Mouse (Mus musculus): Measurements from ENCODE around the gene Oser1.
"Not testable (repeated sequence)": the region's sequence is repeated elsewhere in the genome, so short reads cannot be mapped to it uniquely, and the experiment has no call there.

The Oser1 gene

DNA sequence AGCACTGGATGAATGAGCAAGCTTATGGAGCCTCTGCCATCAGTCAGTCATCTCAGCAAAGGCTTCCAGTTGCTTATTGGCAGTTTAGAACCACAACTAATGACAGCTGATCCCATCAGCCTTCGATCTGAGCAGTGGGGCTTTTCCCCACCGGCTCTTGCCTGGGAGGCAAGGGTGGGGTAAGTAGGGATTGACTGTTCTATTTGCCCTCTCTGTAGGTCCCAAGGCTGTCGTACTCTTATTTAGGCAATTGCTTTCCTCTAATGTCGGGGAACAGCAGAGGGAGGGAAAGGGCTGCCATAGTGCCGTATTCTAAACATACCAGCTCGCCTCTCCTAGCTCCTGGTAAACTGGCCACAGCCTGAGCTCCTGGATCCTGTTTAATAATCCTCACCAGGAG is at the start of gene Oser1:
TSS of gene Oser1 (minus strand) at position 101 of the 400 bp plus-strand sequence.
- in situ Hi-C loops (cut with MboI, MseI), result loop anchor here (10.0 kb wide), 1 partner anchor 170 kb away; no protein-coding TSS in a partner anchor

DNA sequence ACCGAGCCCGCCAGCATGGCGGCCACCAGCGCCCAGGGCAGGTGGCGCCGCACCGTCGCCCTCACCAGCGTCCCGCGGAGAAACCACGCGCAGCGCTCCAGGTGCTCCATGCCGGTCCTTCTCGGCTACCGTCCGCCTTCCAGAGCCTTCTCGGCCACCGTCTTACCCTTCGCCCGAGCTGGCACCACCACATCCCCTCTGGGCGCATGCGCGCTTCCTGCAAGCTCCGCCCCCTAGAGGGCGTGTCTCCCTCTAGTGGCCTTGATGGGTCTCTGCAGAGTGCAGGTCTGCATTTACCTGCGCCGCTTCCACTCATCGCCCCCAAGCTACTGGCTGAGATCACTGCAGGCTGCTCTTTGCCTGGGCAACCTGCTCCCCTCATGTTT is 48.0 kb upstream of the Oser1 start, which contains the start of gene Fitm2:
TSS of gene Fitm2 (minus strand) at position 164 of the 386 bp plus-strand sequence.
- in situ Hi-C loops (cut with MboI, MseI), result no loop called here

DNA sequence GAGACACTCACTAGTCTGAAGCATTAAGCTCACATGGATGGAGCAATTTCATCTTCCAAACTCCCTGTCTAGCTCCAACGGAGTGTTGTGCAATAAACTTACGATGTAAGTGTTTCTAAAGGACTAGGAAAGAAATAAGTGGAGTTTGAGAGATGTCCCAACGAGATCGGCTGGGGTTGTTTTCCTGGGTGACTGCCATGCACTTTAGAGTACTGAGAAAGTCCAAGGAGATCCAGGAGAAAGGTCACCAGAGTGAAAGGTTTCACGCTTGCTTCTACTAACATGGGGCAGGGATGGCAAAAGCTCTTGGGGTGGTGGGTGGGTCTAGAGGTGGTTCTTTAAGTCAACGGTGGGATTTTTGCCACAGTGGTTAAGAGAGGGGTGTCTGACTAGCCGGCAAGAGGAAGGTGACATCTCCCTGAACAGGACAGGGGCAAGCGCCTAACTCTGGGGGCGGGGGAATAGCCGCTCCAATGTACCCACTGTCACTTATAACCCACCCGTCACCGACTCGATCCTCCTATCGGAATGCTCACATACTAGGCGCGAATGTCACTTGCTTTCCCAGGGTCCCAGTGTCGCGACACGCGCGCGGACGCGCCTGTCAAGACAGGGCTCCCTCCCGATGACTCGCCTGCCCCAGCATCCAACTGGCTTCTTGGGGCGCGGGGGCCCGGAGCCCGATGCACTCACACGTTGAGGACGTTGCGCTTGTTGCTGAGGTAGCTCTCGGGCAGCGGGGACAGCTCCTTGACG is 47.4 kb upstream of the Oser1 start:
- in situ Hi-C loops (cut with MboI, MseI), result no loop called here

DNA sequence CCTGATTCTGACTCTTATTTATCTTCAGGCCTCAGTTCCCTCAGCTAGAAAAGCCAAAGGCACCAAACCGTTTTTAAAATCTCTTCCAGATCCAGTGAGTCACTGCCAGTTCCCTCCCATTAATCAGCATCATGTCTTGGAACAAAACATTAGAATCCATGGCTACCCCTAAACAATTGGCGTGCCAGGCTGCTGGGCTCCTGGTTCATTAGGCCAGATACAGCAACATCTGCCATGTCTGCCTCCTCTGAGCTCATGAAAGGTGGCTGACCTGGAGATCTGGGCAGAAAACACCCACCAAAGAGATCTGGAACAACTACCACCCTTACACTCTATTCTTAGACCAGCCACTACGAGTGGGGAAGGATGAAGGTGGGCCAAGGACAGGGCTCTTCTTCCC is 46.6 kb upstream of the Oser1 start:
- in situ Hi-C loops (cut with MboI, MseI), result no loop called here

DNA sequence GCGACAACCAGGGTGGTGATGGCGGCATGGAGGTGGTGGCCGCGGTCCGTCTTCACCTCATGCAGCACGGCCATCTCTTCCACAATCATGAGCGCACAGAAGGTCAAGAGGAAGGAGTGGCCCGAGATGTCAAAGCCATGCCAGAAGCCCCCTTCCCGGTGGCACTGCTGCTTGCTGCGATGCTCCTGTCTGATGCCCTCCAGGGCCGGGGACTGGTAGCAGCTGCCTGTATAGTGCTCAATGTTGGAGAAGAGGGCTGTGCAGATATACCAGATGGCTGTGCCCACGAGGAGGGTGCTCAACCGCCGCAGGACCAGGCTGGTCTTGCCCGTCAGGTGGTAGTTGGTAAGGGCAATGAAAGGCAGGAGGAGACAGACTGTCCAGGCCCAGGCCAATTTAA is 45.2 kb upstream of the Oser1 start:
- in situ Hi-C loops (cut with MboI, MseI), result loop anchor here (5.0 kb wide), 1 partner anchor 37 kb away; no protein-coding TSS in a partner anchor

DNA sequence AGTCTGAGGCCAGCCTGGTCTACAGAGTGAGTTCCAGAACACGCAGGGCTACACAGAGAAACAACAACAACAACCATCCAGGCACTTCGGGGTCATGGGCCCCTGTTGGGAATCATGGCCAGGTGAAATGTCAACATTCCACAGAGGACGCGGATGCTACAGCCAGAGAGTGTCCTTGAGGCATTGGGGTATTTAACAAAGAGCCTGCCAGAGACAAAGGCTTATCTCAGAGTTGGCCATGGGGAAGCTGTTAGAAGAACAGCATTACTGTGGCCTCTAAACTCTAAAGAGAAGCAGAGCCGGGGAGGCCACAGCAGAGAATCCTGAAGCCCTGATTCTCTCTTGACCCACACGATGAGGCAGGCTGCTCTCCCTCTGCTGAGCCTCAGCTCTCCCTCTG is 44.4 kb upstream of the Oser1 start:
- in situ Hi-C loops (cut with MboI, MseI), result loop anchor here (5.0 kb wide), 1 partner anchor 37 kb away; no protein-coding TSS in a partner anchor

DNA sequence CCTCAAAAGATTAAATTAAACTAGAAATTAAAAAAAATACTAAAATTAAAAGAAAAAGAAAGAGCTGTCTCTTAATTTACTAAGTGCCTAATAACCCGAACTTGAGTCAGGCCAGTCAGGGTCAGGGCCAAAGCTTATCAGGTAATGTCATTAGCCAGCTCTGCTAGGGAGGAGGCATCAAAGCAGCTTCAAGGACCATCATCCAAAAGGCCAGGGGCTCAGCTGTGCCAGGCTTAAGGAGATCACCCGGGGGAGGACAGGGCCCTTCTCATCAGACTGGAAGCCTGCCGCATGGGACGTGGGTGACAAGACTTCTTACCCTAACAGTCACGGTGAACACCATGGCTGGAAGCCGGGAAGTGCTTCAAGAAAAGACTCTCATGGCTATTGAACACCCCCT is 43.1 kb upstream of the Oser1 start:
- in situ Hi-C loops (cut with MboI, MseI), result loop anchor here (5.0 kb wide), 1 partner anchor 35 kb away; no protein-coding TSS in a partner anchor

DNA sequence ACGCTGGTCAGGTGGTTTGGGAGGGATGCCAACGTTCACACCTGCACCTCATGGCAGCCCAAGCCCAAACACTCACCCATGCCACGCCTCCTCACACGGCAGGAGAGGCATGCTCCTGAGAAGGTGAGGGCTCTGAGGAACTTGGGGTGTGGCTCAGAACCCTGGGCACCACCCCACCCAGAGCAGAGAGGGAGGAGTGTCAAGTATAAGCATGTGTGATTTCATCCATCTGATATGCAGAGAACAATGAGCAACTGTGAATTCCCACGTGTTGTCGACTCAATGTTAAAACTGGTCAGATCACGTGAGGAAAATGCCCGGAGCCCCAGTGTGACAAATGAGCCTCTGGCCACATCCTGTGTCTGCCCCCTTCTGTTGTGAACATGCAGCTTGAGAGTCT is 42.3 kb upstream of the Oser1 start:
- in situ Hi-C loops (cut with MboI, MseI), result loop anchor here (5.0 kb wide), 1 partner anchor 34 kb away; no protein-coding TSS in a partner anchor

DNA sequence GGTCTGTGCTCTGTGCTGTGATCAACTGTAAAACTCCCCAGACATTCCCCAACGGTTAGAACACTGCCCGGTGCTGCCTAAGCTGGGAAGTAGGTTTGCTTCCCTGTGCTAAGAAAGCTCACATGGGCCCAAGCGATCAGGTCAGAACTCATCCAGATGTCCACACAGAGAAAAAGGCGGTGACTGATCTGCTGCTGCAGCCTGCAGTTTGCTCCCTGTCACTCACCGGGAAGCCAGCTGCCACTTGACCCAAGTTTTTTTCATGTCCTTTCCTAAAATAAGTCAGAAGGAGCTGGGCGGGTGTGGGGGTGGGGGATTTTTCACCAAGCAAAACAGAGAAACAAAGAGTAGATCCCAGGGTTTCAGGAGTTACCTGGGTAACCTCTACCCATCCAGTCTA is 40.1 kb upstream of the Oser1 start:
- in situ Hi-C loops (cut with MboI, MseI), result no loop called here

DNA sequence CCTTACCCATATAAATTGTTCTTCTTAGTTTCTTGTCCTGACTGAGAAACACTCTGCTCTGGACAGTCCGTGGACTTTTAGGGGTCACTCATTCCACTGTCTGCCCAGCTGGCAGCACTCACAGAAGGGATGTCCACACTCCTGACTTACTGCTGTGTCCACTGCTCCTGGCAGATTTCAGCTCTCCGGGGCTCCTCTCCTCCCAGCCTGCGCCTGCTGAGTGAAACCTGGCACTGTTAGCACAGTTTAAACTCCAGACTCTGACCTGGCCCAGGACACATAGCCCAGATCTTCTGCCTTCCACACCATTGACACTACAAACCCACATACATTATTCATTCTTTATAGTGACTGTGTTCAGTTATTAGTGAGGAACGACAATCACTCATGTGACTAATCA is 39.5 kb upstream of the Oser1 start:
- in situ Hi-C loops (cut with MboI, MseI), result no loop called here

DNA sequence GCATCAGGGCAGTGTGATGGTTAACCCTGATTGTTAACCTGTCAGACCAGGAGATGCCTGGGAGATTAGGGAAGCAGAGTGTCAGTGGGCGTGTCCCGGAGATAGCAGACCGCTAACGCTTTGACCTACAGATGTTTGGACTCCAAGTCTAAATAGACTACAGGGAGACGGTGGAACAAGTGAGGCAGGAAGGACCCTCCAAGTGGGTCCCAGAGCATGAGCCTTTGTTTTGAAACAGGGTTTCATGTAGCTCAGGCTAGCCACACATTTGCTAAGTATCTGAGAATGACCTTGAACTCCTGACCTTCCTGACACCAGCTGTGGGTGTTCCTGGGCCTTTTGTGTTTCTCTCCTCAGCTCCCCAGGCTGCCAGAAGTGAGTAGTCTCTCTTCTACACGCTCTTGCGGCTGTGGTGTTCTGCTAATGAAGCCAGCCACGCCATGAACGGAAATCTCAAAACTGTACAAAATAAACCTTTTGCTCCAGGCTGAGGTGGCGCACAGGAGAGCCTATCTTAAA is 38.8 kb upstream of the Oser1 start:
- in situ Hi-C loops (cut with MboI, MseI), result no loop called here

DNA sequence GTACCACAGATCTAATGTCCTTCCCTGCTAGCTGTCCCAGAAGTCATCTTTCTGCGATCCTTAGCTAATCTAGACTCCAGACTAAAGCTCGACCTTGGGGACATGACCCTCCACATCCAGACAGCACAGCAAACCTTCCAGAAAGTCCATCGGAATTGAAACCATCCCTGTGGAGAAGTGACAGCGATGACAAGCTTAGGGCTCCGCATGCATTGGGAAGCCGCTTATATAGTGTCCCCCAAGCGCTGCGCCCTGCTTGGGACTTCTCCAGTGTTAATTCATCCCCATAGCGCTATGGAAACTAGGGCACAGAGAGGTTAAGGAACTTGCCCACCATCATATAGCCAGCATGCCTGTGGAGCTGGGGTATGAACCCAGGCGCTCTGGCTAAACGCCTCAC is 38.3 kb upstream of the Oser1 start:
- in situ Hi-C loops (cut with MboI, MseI), result no loop called here

DNA sequence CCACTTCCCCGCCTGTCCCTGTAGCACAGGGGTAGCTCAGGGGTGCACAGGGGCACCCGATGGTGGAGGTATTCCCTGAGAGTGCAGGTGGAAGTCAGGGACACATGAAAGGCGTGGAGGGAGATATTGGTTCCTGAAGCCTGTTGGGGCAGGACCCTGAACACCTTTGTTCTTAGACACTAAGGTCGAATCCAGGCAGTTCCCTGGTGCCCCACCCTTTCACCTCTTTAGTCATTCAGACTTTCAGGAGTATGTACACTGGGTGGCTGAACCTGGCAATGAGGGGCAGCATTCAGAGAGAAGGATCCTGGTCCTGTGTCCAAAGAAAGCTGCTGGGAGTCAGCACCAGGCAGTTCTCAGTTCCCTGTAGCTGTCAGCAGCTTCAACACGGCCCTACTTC is 37.9 kb upstream of the Oser1 start:
- in situ Hi-C loops (cut with MboI, MseI), result no loop called here

DNA sequence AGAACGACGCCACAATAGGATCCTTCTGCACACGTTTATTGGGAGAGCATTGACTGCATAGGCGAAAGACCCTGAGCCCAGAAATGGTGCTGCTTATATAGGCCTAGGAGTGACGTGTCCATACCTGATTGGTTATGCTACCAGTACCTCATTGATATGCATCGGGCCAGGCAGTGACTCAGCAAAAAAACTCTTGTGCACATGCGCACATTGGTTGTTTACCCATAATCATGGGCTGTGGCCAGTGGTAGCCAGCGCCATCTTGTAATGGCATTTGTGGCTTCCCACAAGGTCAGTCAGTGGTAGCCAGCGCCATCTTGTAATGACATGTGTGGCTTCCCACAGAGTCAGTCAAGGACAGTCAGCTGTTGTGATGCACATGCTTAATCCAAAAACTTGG is 36.8 kb upstream of the Oser1 start:
- in situ Hi-C loops (cut with MboI, MseI), result not testable (repeated sequence)

DNA sequence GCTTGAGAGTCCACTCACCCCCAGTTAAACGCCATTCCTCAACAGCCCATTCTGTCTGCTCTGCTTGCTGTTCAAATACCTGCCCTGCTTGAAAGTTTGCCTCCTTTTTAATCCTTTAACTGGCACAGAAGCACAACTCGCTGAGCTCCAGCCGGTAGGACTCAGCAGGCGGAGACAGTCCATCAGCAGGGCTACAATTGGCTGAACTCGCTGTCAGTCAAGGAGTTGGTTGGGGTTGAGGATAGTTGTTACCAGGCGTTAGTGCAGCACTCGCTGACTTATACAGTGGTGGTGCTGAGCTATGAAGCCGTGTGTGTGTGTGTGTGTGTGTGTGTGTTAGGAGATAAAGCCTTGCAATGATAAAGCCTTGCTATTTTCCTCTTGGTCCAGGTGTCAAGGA is 36.1 kb upstream of the Oser1 start:
- in situ Hi-C loops (cut with MboI, MseI), result no loop called here

DNA sequence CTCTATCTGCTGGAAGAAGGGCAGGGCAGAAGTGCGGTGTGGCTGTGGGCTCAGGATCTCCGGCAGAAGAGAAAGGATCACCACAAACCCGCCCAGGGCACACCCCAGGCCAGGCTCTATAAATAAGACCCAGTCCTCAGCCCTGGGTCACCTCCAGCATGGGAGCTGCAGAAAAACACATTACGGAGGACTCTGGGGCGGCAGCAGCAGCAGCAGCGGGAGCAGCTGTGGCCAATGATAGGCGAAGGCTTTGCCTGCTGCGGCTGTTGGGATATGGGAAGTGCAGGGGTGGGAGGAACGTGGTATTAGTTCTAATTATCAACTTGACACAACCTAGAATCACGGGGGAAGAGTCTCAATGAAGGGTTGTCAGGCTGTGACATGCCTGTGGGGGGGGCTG is 34.9 kb upstream of the Oser1 start:
- in situ Hi-C loops (cut with MboI, MseI), result no loop called here

DNA sequence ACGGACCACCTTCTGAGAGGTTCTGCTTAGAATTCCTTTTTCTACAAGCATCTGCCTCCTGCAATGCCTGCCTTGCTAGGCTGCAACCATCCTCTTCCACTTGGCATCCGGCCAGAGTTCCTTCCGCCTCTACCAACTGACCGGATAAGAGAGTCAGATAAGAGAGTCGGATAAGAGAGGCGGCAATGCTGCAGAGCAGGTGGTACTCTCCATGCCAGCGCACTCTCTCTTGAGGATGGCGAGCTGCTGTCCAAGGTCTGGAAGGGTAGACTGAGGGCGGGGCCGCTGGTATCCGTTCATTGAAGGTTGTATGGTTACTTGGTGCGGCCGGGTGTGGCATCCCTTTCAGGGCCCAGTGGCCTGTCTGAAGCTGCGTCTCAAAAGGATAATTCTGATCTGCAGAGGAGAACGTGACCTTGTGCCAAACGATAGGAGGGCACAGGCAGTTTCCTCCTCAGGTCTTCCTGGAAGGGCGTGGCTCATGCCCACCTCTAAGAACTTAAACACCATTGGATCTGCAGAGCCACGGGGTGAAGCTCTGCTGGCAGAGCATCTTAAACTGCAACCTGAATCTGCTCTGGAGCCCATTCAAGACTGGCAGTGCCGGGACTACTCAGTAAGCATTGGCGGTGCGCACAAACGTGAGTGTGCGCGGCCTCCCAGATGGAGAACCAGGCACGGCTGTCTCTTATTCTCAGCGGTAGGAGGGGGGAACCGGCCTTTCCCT is 34.2 kb upstream of the Oser1 start:
- in situ Hi-C loops (cut with MboI, MseI), result no loop called here

DNA sequence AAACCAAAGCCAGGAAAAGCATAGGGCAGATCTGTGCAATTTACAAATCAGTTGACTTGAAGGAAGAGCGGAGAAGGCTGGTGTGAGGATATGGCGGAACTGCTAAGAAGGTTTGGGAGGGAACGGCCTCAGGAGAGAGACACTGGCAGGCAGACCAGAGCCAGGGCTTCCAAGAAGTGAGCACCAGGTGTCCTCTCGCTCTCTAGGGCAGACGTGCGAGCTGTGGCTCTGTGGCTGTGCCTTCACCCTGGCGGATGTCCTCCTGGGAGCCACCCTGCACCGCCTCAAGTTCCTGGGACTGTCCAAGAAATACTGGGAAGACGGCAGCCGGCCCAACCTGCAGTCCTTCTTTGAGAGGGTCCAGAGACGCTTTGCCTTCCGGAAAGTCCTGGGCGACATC is 28.9 kb upstream of the Oser1 start:
- in situ Hi-C loops (cut with MboI, MseI), result no loop called here

DNA sequence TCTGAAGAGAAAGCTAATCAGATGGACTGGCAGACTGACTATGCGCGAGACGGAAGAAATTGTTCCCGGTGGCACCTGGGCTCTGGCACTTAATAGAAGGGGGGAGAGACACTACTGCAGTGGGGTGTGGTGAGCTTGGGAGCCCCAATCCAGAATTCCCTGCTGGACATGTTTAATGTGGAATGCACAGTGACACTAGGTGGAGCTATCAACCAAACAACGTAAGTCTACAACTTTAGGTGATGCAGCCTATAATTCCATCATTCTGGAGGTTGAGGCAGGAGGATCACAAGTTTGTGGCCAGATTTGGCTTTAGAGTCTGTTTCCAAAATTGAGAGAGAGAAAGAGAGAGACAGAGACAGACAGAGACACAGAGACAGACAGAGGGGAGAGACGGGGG is 28.2 kb upstream of the Oser1 start:
- in situ Hi-C loops (cut with MboI, MseI), result no loop called here

DNA sequence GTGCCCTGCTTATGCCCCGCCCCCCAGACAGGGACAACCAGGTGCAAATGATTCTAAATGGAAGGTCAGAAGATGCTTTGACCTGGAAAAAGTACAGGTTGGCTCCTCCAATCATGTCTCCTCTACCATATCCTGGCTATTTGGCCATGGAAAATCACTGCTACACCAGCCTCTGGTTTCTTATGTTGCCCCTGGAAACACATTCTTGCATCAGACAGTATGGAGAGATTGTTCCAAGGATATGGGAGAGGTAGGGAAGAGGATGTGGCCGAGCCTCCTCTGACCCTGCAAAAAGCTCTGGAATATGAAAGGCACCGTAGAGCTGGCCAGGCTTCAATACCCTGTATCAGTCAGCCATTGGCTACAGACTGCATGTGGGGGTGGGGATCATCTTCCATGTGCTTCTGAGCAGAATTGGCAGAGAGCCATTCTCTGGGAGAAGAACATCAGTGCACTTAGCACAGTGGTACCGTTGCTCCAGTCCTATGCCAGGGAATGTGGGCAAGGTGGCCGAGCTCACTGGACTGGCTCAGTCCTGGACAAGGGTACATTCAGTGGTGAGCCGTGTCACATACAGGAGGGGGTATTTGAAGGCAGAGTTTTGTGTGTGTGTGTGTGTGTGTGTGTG is 26.3 kb upstream of the Oser1 start:
- in situ Hi-C loops (cut with MboI, MseI), result no loop called here

DNA sequence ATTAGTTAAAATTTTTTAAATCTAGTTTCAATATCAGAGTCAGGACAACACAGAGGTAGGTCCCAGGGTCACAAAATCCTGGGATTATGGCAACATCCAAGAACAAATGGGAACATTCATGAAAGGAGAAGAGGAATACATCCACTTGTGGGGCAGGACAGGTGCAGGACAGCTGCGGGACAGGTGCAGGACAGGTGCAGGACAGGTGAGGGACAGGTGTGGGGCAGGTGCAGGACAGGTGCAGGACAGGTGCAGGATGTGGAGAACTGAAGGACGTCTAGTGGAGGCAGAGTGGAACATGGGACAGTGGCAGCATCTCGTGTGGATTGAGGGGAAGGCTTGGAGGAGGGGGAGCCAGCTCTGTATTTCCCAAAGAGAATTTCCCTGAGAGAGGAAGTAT is 24.8 kb upstream of the Oser1 start:
- in situ Hi-C loops (cut with MboI, MseI), result no loop called here

DNA sequence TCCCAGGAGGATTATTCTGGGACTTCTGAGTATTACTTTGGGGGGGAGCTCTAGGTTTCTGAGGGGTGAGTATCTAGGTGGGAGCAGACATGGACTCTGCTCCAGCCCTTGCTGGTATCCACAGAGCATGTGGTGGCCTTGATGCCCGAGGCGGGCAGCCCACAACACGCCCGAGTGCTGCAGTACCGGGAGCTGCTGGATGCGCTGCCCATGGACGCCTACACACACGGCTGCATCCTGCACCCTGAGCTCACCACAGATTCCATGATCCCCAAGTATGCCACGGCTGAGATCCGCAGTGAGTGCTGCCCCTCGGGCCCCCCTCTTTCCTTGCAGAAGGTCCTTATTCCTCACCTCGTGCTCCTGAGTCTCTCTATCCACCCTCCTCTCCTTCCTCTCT is 22.9 kb upstream of the Oser1 start:
- in situ Hi-C loops (cut with MboI, MseI), result no loop called here

All from regulatory T cell (primary cell).